Mouse (Mus musculus) cortical plate, adult 2 months (tissue): ENCODE measurements at regions not wholly inside any gene's neighbourhood (a gene's known extent, or its start where the extent isn't known, plus 50 kb on each side); places are given as distances from the start of the nearest gene placed in this dataset.

ENCODE experiments used
- CTCF ChIP-seq: fragments of 200-500 bp; IDR thresholded peaks from 2 replicates; pipeline ENCODE4 v1.5.1; 2011; ENCODE audit warnings: mild to moderate bottlenecking, control low read depth, low read length; ENCODE audit not compliant: insufficient read depth; ENCODE audit errors: extremely low read depth
- POLR2A ChIP-seq: fragments of 200-500 bp; IDR thresholded peaks from 2 replicates; pipeline ENCODE4 v1.6.1; 2011; ENCODE audit warnings: mild to moderate bottlenecking, low read length, control low read depth; ENCODE audit not compliant: insufficient read depth; ENCODE audit errors: extremely low read depth

- TF ChIP-seq POLR2A, result no peak
- TF ChIP-seq CTCF, result no peak
These were observed 297.1 kb upstream of the Rnaseh2b start for GRCm38 (mm10) chr14:61995253-61995652.
